Mouse (Mus musculus) kidney, embryonic 14.5 days (tissue): ENCODE results near the gene Atf1. TPM values are rescaled to one million over a fixed set of nuclear protein-coding genes. Genes with fewer than 3 reads are reported as not detected.

Experiments used
- ATAC-seq: fragments of 200-750 bp; cut with Nextera tagmentation; 2 replicates; pipeline ENCODE4 v1.8.0; 2017; ENCODE audit warnings: moderate number of reproducible peaks, mild to moderate bottlenecking, moderate TSS enrichment, moderate library complexity; ENCODE audit not compliant: low FRiP score, low TSS enrichment
- H3K27ac ChIP-seq: fragments of 300-500 bp; sonication (generic); 2 replicates; pipeline ENCODE4 v1.5.1; 2014; ENCODE audit warnings: low read depth, mild to moderate bottlenecking, low read length, moderate library complexity, mixed read lengths
- H3K27me3 ChIP-seq: fragments of 300-500 bp; sonication (generic); 2 replicates; pipeline ENCODE4 v1.6.1; 2014; ENCODE audit warnings: mild to moderate bottlenecking, low read length; ENCODE audit not compliant: control insufficient read depth, insufficient read depth
- H3K36me3 ChIP-seq: fragments of 300-500 bp; sonication (generic); 2 replicates; pipeline ENCODE4 v1.6.1; 2014; ENCODE audit warnings: low read length, mixed read lengths; ENCODE audit not compliant: control insufficient read depth, insufficient read depth
- H3K4me1 ChIP-seq: fragments of 300-500 bp; sonication (generic); 2 replicates; pipeline ENCODE4 v1.6.1; 2014; ENCODE audit warnings: low read length, mixed read lengths; ENCODE audit not compliant: control insufficient read depth, insufficient read depth
- H3K4me2 ChIP-seq: fragments of 300-500 bp; sonication (generic); replicated peaks from 2 replicates; pipeline ENCODE4 v1.6.1; 2014; ENCODE audit warnings: low read depth, mild to moderate bottlenecking, low read length
- H3K4me3 ChIP-seq: fragments of 300-500 bp; sonication (generic); 2 replicates; pipeline ENCODE4 v1.5.1; 2014; ENCODE audit warnings: mild to moderate bottlenecking, low read length
- H3K9ac ChIP-seq: fragments of 300-500 bp; sonication (generic); 2 replicates; pipeline ENCODE4 v1.6.1; 2014; ENCODE audit warnings: low read depth, mild to moderate bottlenecking, low read length, moderate library complexity
- H3K9me3 ChIP-seq: fragments of 300-500 bp; sonication (generic); 2 replicates; pipeline ENCODE4 v1.6.1; 2016; ENCODE audit warnings: low read length; ENCODE audit not compliant: control insufficient read depth
- WGBS: fragments of 180-500 bp; shearing (Covaris S2); extraction: QIAGEN DNeasy Blood & Tissue Kit; methylation state at CpG from one replicate; pipeline ENCODE4 v1.1.7; 2014; 5-methylcytosine and 5-hydroxymethylcytosine counted together
- polyA plus RNA-seq: library from polyadenylated mRNA; unstranded; fragments of >200 nt; fragmentation: Nextera tagmentation; extraction: Ambion mirVana; gene quantifications from 2 replicates; pipeline ENCODE4 v1.2.1, GENCODE M21; 2014

Gene Atf1
- polyA plus RNA-seq, 1 experiment from 2014 or later: 57.8 TPM

DNA sequence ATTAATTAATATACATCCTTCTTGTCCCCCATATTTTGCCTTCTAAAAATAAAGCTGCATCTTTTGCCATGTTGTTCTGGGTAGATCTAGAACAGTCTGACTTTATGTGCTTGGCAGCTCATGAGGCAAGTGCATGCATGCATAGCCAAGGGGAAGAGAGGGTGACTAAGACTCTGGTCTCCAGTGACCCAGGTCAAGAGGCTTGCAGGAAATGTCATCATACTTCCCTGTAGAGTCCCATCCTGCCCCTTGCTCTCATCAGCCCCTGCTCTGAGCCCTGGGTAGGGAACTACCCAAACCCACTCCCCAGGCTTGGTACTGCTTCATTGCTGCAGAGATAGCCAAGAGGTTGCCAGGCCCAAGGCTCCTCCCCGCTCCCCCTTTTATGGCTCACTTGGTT, 23.0 kb upstream of the Atf1 start:
- Histone ChIP-seq H3K4me1 (no peaks in the 10 kb centered on the region), H3K9ac (no peak overlapping the region), H3K27me3 (no peaks in the 10 kb centered on the region), H3K27ac (no peak overlapping the region), H3K9me3 (no peaks in the 10 kb centered on the region), H3K4me3 (no peak overlapping the region), H3K36me3 (peaks cover 78% of the 10 kb centered on the region), H3K4me2 (no peak overlapping the region)
- ATAC-seq: no peak
- WGBS: 85% methylated on average over 1 of the region's 1 CpGs

DNA sequence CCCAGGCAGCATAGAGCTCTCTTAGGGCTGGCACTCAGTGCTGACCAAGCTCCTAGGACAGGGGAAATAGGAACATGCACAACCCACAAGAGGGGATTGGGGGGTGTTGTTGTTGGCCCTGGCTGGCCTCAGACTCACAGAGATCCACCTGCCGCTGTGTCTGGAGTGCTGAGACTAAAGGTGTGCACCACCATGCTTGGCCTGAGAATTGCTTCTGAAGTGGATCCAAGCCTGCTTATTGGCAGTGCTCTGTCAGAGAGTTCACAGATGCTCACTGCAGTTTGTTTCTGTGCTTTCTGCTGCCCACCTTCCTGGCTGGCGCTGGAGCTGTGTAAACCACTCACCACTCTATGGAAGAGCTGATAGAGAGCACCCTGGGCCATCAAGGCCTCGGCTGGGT, 17.6 kb upstream of the Atf1 start:
- Histone ChIP-seq H3K9me3 (no peaks in the 10 kb centered on the region), H3K4me2 (no peak overlapping the region), H3K36me3 (peaks cover 90% of the 10 kb centered on the region), H3K27ac (no peak overlapping the region), H3K9ac (no peak overlapping the region), H3K27me3 (no peaks in the 10 kb centered on the region), H3K4me1 (no peaks in the 10 kb centered on the region), H3K4me3 (no peak overlapping the region)
- no peak for ATAC-seq
- WGBS: 100% methylated on average over 3 of the region's 3 CpGs

- peaks cover 75% of the 10 kb centered on the region for H3K36me3 ChIP-seq
- WGBS: 91% methylated on average over 2 of the region's 2 CpGs
- no peaks in the 10 kb centered on the region for H3K9me3 ChIP-seq
- H3K27ac ChIP-seq: no peak overlapping the region
- H3K9ac ChIP-seq: no peak overlapping the region
- H3K4me2 ChIP-seq: no peak overlapping the region
- H3K4me1 ChIP-seq: no peaks in the 10 kb centered on the region
- H3K4me3 ChIP-seq: no peak overlapping the region
- no peak for ATAC-seq
- H3K27me3 ChIP-seq: no peaks in the 10 kb centered on the region
Observed at GRCm38 (mm10) chr15:100213339-100213738, 14.3 kb upstream of the Atf1 start.

- Histone ChIP-seq H3K27me3 (no peaks in the 10 kb centered on the region), H3K4me3 (no peak overlapping the region), H3K9ac (no peak overlapping the region; the same call in 1 of the 2 replicates), H3K9me3 (no peaks in the 10 kb centered on the region), H3K36me3 (peaks cover 61% of the 10 kb centered on the region), H3K4me1 (no peaks in the 10 kb centered on the region), H3K27ac (no peak overlapping the region), H3K4me2 (no peak overlapping the region)
- ATAC-seq: no peak
- WGBS: 92% methylated on average over 11 of the region's 11 CpGs
Observed at GRCm38 (mm10) chr15:100215092-100215491, 12.5 kb upstream of the Atf1 start.

DNA sequence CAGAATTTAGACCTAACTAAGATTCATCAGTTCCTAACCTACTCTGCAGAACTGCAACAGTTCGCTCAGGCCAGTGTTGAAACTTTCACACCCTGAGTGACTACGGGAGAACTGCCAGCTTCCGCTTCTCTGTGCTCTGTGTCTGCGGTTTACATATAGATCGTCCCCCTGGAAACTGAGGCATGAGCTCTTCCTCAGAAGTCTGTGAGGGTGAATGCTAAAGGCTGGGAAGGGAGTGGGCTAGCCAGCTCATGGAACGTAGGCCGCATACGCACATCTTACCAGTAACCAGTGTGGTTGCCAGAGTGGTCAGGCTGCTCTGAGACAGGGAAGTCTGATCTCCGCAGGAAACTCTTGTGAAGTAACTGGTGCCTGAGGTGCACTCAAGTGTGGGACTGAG, 11.4 kb upstream of the Atf1 start:
- 97% methylated on average over 9 of the region's 9 CpGs for WGBS
- Histone ChIP-seq H3K27me3 (no peaks in the 10 kb centered on the region), H3K4me2 (no peak overlapping the region), H3K4me1 (no peaks in the 10 kb centered on the region), H3K9ac (no peak overlapping the region), H3K27ac (no peak overlapping the region), H3K9me3 (no peaks in the 10 kb centered on the region), H3K36me3 (peaks cover 50% of the 10 kb centered on the region), H3K4me3 (no peak overlapping the region)
- ATAC-seq: no peak

DNA sequence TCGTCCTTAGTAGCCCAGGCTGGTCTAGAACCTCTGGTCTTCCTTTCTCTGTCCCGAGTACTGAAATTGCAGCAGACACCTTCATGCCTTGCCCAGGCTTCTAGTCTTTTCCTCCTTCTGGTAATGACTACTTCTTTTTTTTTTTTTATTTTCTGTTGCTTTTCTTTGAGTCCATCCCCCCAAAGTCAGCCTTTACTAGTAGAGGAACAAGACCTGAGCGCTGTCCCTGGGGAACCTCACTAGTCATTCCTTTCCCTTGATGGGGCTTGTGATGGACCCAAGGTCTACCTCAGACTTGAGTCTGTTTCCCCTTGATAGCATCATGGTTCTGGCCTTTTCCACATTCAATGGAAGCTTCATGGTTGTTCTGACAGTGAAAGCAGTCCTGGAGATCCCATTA, 9.6 kb upstream of the Atf1 start:
- no peaks in the 10 kb centered on the region for H3K4me1 ChIP-seq
- no peak overlapping the region for H3K4me3 ChIP-seq
- WGBS: 97% methylated on average over 3 of the region's 3 CpGs
- peaks cover 34% of the 10 kb centered on the region for H3K36me3 ChIP-seq
- H3K9ac ChIP-seq: no peak overlapping the region
- ATAC-seq: no peak
- H3K9me3 ChIP-seq: peaks cover 8% of the 10 kb centered on the region
- H3K27ac ChIP-seq: no peak overlapping the region
- no peak overlapping the region for H3K4me2 ChIP-seq
- H3K27me3 ChIP-seq: no peaks in the 10 kb centered on the region

DNA sequence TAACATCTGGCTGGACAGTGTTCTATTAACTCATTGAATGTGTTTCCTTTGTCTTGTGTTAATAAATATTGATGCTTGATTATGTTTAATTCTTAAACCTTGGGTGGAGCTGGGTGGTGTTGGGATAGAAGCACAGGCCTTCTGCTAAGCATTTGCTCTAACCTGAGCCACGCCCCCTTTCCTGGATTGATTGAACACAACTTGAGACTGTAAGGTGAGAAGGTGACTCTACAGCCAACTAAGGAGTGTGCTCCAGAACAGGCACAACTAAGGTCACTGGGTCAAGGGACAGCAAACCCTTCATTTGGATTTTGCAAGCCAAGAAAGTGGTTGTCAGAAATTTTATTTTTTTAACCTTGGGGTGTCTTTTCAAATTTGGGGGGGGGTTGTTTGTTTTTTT, 8.2 kb upstream of the Atf1 start:
- Histone ChIP-seq H3K27me3 (no peaks in the 10 kb centered on the region), H3K4me3 (no peak overlapping the region), H3K27ac (no peak overlapping the region), H3K36me3 (peaks cover 22% of the 10 kb centered on the region), H3K9me3 (peaks cover 14% of the 10 kb centered on the region), H3K9ac (no peak overlapping the region), H3K4me1 (no peaks in the 10 kb centered on the region), H3K4me2 (no peak overlapping the region)
- ATAC-seq: no peak
- WGBS: 53% methylated on average over 1 of the region's 1 CpGs

DNA sequence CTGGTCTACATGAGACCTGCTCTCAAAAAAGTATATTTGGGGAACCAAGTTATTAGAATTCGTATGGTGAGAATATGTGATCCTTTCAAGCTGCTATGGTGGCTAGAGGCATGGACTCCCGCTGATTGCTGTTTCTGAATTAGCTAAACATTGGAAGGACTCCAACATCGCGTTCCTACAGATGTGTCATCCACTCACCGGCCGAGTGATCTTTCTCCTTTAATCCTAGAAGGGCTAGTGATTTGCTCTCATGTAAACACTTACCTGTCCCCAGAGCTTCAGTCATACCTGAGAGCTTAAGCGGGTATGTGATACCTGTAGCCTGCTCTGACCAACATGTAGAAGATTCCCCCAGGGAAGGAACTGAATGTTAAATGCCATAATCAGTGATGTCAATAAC, 6.7 kb upstream of the Atf1 start:
- H3K4me2 ChIP-seq: no peak overlapping the region

GRCm38 (mm10) chr15:100225381-100225780, 2.2 kb upstream of the Atf1 start:
- Histone ChIP-seq H3K9me3 (peaks cover 14% of the 10 kb centered on the region), H3K36me3 (no peaks in the 10 kb centered on the region; the same call in 1 of the 2 replicates), H3K4me3 (no peak overlapping the region), H3K27ac (no peak overlapping the region), H3K4me2 (no peak overlapping the region), H3K9ac (no peak overlapping the region), H3K4me1 (peaks cover 9% of the 10 kb centered on the region; the same call in 1 of the 2 replicates), H3K27me3 (no peaks in the 10 kb centered on the region)
- 95% methylated on average over 4 of the region's 4 CpGs for WGBS
- ATAC-seq: no peak

More for the DNA sequence above, 6.7 kb upstream of the Atf1 start:
- 87% methylated on average over 7 of the region's 7 CpGs for WGBS
- H3K4me1 ChIP-seq: no peaks in the 10 kb centered on the region
- H3K27ac ChIP-seq: no peak overlapping the region
- no peak for ATAC-seq
- H3K9ac ChIP-seq: no peak overlapping the region
- no peak overlapping the region for H3K4me3 ChIP-seq
- H3K9me3 ChIP-seq: peaks cover 14% of the 10 kb centered on the region
- H3K27me3 ChIP-seq: no peaks in the 10 kb centered on the region
- H3K36me3 ChIP-seq: peaks cover 9% of the 10 kb centered on the region; the same call in 1 of the 2 replicates
